Mouse (Mus musculus): Measurements from ENCODE around the gene Slc16a7.

GRCm38 (mm10) chr10:125324871-125325565 lies 64.2 kb downstream of the Slc16a7 start:
- no peak for TF ChIP-seq CTCF (IDR thresholded peaks at IDR 0.05; ENCODE audit: borderline replicate concordance, control insufficient read depth, extremely low read depth, insufficient read depth, low read length, poor library complexity)
- TF ChIP-seq POLR2A (IDR thresholded peaks at IDR 0.05; ENCODE audit: control insufficient read depth, extremely low read depth, insufficient read depth, low read length, poor library complexity), result no peak

Data from thymus, adult 2 months (tissue).